Mouse (Mus musculus) right cerebral cortex, adult 2 months (tissue): ENCODE results near the gene Hs2st1.

ENCODE experiments used
- DNase-seq, 2 experiments: peaks; one replicate each; pipeline ENCODE4 v3.0.0; 2021 to 2022; ENCODE audit warnings: low spot score in 2 of 2

Hs2st1 gene

DNA sequence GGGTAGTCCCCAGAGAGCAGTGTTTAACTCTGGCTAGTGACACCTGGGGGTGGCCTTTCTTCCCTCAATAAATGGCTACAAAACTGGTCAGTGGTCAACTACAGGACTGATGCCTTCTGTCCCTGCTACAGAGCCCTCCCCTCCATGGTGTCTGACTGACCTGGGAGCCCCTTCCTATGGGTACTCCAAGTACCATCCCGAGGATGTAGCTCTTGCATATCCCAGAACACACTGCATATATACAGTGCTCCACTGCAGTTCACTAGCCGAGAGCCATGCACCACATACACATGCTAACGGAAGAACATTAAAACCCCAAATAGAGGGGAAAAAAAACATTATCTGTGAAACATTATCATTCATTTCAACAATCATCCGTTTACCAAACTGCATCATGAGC lies 61.6 kb downstream of the Hs2st1 start:
- no peak for DNase-seq

DNA sequence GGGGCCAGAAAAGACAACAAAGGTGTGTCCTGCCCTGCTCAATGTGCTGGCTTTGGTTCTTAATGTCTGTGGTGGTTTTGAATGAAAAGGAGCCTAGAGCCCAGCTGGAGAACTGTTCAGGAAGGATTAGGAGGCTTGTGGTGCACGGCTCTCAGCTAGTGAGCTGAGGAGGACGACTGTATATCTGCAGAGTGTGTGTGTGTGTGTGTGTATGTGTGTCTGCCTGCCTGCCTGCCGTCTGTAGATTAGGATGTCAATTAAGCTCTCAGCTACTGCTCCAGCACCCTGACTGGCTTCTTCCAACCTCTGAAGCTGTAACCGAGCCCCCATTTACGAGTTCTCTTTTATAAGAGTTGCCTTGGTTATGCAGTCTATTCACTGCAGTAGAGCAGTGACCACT lies 62.1 kb downstream of the Hs2st1 start:
- no peak for DNase-seq

DNA sequence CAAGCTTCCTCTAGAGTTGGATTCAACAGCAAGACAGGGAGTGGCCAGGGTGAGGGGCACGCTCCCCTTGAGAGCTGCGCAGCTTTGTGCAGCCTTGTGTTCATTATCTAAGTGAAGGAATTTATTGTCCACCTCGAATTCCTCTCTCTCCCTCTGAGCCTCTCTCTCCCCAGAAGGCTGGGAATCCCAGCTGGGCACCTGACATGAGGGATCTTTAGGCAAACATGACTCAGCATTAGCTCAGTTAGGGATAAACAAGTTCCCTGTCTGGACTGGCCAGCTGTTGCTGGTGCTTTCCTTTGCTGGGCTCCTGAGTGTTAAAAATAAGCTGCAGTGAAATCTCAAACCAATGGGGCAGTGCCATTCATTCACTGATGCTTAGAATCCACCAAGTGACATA lies 63.8 kb downstream of the Hs2st1 start:
- DNase-seq: no peak

DNA sequence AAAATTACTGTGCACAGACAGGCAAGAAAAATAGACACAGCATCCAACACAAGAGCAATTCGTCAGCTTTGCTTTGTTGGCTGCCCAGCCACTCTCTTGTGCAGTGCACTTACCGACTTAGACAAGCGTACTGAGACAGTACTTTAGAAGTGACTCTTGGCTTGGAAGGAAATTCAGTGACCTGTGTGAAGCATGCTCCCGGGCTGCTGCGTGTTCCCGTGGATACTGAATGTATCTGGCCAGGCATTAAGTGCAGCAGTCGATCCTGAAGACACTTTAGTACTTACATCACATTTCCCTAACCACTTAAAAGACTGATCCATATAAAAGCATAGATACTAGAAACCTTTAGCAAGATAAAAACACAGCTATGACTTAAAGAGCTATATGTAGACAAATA lies 68.1 kb downstream of the Hs2st1 start:
- DNase-seq: no peak

DNA sequence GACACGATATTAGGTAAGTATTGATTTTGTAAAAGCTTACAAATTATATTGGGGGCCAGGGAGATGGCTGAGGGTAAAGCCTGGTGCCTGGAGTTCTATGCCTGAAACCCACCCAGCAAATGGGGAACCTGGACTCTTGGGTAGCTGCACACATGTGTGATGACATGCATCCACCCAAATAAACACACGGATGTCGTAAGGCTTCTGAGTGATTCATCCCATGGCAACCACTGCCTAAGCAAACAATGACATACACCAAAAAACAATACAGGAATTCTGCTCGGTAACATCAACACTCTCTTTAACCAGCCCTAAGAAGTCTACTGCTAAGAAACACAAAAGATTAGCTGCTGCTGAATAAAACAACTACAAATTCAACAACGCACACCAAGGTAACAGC lies 73.2 kb downstream of the Hs2st1 start:
- DNase-seq: no peak

DNA sequence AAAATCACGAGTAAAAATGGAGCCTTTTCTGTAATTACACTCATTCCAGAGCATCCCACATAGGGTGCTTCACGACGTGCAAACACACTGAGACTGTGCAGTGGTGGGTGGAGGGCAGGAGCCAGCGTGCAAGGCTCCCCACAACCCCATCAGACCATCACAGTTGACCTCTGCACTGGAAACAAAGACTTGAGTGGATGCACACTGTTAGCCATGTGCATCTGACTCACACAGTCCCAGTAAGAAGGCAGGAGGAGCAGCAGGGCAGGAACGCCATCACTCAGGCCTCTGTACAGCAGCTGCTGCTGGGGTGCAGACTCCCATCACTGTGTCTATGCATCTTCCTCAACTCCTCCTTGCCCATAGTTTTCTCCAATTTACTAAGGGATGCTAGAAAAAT lies 75.1 kb downstream of the Hs2st1 start:
- DNase-seq: no peak

DNA sequence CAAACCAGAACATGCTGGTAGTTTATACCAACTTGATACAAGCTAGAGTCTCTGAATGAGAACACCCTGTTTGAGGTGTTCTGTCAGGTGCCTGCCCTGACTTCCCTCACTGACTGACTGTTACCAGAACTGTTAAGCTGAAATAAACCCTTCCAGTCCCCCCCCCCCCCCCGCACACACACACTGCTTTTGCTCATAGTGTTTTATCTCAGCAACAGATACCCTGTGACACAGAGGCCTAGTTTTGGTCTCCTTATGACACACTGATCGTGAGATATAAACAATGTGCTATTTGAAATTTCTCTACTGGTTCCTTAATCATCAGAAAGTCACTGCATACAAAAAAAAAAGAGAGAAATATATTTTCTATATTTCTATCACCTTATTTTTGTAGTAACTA lies 81.2 kb downstream of the Hs2st1 start:
- DNase-seq: no peak

DNA sequence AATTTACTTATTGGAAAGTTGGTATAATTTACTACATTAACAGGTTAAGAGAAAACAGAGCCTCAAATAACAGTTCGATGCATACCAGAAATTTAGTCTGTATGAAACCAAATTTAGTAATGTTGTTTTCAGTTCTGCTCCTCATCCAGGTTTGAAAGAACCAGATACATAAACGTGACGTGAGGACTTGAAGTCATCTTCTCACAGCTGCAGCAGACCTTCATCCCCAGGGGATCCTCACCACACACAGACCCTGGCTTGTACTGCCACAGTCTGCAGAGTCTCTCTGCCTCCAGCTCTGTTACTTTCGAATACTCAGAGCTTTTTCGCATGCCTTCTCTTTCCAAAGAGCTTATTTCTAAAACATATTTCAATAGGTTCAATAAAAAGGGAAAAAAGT lies 89.4 kb downstream of the Hs2st1 start:
- no peak for DNase-seq

DNA sequence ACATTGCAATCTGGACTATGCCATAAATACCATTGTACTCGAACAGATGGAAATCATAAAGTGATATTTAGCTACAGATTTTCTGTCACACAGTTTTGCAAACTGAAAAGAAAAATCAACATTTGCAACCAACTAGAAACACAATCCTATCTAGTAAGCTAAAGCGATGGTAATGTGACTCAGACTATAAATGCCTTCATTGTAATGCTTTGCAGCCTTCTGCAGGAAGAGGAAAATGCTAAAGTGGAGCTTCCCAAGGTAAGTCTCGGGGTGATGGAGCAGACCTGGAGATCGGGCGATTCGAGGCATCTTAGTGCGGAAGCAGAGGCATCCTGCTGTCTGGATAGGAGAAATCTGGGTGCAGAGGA lies 91.6 kb downstream of the Hs2st1 start:
- no peak for DNase-seq

DNA sequence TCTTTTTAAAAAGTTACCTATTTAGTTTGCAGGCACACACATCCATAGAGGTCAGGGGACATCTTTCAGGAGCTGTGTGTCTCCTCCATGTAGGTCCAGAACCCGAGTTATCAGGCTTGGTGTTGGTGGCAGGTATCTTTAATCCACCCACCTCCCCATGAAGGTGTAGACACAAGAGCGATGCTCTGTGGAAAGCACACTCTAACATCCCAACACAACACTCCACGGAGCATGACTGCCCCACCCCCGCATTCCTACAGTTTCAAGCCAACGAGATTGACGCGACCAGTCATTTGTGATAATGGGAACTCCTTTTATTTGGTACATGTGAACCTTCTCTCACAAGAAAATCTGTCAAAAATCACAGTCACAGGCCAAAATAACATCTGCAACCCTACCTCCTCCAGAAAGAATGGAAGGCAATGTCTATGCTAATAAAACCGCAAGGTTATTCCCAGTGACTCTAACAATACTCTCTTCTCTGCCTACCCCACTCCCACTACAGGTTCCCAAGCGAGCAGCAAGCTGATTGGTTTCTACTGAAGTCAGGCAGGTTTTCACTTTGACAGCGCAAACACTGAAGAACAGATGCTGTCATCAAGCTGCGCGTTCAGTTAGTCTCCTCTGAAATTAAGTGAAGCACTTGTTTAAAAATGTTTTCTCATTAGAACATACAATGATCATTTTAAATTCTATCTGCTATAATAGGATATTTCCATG lies 92.1 kb downstream of the Hs2st1 start:
- peak in 1 of 2 experiments; percentile 37 for DNase-seq

DNA sequence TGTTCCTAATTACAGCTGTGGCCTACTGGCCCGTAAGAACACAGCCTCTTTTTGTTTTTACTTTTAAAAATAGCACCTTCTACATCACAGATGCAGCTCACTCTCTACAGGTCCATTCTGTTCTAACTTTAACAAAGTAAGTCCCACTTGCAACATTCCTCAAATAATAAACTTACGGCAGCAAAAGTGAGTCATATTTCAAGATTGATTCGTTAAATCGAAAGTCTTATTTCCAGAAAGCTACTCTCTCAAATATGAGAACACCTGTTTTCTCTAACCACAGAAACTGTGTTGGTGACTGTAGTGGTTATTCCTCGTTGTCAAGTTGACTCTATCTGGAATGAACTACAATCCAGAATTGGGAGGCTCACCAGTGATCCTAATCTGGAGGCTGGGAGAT lies 94.1 kb downstream of the Hs2st1 start:
- DNase-seq: no peak

DNA sequence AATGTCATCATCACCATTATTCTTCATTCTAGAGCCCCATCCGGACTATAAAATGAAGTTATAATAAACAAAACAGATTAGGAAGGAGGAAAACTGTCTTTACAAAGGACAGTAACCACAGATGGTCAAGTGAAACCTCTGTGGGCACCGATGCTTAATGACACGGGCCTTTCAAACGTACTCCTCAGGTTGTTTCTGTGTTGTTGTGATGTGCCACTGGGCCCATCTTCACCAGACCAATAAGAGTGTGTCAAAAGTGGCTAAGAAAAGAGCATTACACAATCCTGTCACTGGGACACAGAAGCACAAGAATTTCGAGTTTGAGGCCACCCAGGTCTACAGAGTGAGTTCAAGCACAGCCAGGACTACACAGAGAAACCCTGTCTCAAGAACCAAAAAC lies 95.3 kb downstream of the Hs2st1 start:
- no peak for DNase-seq

DNA sequence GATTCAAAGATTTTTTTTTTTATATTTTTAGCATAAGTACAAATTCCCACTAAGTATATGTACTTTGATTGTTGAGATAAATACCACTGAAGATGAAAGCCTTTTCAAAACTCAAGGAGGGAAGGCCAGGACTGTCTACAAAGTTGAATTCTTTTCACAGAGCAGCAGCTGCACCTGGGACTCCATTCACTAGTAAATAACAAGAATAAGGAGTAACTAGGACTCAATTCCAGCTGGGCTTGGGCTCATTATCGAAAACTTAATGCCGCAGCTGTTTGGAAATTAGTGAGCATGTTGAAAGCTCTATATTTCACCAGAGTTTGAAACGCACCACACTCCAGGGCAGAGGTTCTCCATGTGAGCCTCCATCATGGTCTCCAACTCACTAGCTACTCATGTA lies 98.0 kb downstream of the Hs2st1 start:
- DNase-seq: no peak

DNA sequence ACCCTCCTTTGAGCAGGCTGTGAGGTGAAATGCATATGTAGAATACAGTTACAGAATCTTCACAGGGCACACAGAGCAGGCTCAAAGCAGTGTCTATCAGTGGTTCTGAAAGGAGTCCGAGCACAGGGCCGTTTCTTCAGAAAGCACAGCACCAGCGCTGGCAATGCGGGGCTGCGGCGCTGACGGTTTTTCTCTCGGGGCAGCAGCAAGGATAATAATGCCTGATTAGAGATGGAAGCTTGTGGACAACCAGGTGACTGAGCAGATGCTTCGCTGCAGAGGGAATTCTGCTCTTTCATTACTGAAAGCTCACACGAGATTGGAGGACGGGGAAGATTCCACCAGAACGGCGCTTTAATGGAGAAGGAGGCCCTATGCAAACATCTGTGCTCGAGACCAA lies 99.1 kb downstream of the Hs2st1 start:
- no peak for DNase-seq

DNA sequence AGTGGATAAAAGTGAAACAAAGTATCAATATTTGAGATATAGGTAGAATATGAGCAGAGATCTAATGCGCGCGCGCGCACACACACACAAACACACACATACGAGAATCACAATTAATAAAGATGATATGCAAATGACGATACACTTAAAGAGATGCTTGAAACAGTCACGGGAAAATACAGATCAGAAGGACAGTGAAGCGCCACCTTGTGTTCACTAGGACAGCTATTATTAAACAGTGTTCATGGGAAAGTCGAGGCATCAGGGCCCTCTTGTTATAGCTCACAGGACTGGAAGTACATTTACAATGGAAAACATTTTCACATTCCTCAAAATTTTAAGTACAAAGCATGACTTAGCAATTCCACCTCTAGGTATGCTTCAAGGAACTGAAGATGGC lies 102.5 kb downstream of the Hs2st1 start:
- DNase-seq: no peak

DNA sequence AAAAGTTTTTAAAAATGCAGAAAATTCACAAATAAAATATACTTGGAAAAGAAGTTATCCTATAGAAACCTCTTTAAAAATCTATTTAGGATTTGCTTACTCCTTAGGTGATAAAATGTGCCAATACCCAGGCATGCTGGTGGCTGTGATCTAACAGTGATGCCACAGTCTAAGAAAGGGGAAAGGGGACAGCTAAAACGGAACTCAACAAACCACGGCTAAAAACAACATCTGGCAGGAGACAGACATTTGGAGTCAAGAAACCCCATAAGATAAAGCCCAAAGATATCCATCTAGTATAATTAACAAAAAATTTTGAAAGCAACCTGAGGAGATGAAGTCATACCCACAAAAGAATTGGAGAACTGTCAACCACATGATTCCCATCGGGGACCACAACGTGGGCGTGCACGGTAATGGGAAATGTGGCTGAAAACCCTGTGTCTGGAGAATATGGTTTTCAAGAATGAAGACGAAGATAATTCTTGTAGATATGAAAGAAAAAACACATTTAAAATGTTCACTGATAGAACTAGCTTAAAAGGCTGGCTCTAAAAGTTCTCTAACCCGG lies 103.8 kb downstream of the Hs2st1 start:
- no peak for DNase-seq

DNA sequence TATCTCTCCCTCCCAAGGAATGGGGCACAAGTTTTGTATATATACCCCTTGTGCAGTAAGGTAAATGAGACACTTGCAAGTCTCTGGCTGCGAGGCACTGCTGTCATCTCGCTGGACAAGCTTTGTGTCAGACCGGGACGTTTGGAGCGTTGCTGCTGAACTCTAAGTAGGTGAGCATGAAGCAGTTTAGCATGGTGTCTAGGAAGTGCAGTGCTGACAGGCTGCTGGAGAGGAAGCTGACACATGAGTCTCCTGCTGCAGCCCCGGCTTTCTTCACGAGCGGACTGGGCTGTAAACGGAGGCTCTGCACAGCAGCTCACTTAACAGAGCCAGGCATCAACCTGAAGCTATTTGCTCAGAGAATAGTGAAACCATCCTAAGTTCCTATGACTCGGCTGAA lies 107.3 kb downstream of the Hs2st1 start:
- DNase-seq: no peak

DNA sequence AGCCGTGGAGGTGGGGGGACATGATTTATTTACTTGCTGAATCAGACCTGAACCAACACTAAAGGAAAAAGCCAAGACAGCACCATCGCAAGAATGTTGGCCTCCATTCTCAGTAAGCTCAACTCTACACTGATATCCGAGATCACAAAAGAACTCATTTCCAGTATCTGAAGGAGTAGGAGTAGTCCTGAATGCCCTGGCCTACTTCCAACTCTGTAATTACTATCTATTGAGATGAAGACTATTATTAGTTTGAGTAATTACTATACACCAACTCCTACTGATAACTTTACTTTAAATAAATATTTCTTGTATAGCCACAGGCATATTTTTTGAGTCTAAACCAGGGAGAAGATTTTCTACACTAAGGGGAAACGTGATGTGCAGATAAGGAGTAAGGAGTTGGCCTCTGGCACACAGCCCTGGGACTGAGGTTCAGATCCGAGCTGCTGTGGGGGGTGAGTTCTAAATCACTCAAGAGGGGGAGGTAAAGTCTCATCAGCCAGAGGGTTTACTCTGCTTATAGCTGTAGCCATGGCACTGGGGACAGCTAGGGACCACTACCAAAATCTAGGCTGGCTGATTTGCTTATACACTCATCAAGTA lies 109.7 kb downstream of the Hs2st1 start:
- no peak for DNase-seq

DNA sequence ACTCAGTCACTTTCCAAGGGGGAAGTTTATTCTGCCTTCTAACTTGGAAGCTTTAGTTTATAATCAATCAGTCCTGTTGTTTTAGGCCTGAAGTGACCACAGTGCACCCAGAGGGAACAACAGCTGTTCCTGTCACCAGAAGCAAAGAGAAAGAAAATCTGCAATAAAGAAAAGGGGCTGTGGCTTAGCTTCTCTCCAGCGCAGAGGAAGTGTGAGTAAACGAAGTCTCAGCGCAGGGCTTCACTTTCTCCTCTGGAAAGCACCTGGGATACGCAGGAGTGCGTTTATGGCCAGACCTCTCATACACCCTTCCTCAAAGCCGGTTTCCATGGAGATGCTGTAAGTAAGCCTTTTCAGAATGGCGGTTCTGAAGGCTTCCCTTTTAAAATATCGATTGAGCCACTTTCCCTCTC lies 110.7 kb downstream of the Hs2st1 start:
- DNase-seq: no peak

DNA sequence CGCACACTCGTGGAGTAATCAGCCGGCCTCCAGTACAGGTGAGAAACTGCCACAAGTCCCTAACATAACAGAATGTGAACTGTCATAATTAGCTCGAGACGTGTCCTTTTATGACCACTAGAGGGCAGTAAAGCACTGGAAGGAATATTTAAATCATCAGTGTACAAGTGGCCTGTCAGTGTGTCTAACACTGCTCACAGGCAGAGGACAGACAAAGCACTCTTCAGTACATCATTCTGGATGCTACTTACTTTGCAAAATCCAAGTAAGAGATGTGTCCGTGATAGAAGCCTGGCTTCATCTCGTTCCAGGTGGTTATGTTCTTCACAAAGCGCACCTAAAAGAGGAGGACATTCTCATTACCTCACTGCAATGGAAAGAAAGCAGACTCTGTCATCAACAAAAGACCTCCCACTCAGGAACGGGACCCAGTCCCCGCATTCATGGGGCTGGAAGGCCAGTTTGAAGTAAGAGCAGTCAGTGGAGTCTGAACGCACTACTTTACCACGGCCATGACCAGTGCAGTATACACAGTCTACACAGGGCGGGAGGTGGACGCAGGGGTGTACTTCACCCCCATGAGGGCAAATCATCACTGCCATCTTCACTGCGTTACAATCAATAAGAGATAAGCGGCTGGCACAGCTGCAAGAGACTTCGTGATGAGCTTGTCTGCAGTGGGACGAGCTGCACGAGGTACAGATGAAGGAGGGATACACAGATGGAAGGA lies 116.1 kb downstream of the Hs2st1 start:
- peak; percentile 57 to 59 for DNase-seq

DNA sequence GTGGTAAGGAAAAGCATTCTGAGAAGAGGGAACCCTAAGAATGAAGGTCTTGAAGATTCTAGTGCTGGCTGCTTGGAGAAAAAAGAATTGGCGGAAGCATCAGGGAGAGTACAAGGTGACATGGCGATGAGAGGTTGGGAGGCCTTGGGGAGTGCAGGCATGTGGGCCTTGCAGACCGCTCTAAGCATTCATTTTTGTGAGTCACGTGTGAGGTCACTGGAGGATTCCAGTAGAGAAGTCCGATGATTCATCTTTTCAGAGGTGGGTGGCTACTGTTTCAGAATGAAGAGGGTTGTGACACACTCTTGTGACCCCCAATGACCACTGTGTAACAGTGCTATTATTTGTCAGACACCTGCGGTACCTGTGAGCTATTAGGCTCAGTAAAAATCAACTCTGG lies 121.0 kb downstream of the Hs2st1 start:
- DNase-seq: no peak

DNA sequence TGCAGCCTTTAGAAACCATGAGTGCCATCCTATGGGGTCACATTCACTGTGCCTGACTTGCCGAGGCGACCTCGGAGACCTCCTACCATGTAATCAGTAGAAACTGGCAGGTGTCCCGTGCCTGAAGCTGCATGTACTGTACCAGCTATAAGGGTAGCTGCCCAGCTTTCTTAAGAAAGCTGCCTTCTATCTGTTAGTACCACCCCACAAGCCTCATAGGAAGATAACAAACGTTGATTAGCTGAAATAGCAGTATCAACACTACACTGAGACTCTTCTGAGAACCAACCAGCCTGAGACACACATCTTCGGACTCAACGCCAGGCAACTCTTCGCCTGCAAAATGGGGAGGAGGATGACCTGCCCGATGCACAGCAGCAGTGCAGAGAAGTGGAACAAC lies 122.1 kb downstream of the Hs2st1 start:
- DNase-seq: no peak

DNA sequence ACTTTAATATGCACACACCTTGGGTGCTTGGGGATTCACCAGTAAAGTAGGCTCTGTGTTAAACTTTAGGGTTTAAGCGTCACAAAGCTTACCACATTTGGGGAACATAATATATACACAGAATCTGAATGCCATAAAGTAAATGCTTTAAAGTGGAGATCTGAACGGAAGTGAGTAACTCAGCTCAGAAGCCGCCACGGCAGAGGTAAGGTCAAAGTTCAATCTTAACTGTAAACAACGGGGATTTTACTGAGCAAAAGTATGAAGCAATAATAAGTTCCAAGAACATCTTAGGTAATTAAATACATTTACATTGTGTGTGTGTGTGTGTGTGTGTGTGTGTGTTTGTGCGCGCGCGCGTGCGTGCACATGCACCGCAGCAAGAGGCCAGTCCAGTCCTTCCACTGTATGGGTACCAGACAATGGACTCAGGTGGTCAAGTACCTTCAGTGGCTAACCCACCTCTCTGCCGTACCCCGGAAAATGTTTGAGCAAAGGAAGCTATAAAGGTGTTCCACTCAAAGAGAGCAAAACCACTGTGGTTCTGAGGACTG lies 123.8 kb downstream of the Hs2st1 start:
- no peak for DNase-seq
